Mouse (Mus musculus) kidney, adult 2 months (tissue): ENCODE data around the gene Sucla2. TPM values are rescaled to one million over a fixed set of nuclear protein-coding genes. Genes with fewer than 3 reads are reported as not detected.

Experiments
- DNase-seq: peaks from one replicate; pipeline ENCODE4 v3.0.0; 2021
- H3K27ac ChIP-seq: fragments of 200-500 bp; 2 replicates; pipeline ENCODE4 v1.5.1; 2012; ENCODE audit warnings: low read depth, low read length, control low read depth, inconsistent platforms; ENCODE audit not compliant: insufficient read depth
- H3K27me3 ChIP-seq: fragments of 200-500 bp; replicated peaks from 2 replicates; pipeline ENCODE4 v1.6.1; 2012; ENCODE audit warnings: mild to moderate bottlenecking, moderate library complexity, low read length, inconsistent platforms; ENCODE audit not compliant: control insufficient read depth, insufficient read depth
- H3K36me3 ChIP-seq: fragments of 200-500 bp; 2 replicates; pipeline ENCODE4 v1.6.1; 2012; ENCODE audit warnings: mild to moderate bottlenecking, moderate library complexity, low read length, inconsistent platforms; ENCODE audit not compliant: control insufficient read depth, insufficient read depth
- H3K4me1 ChIP-seq: fragments of 200-500 bp; 2 replicates; pipeline ENCODE4 v1.6.1; 2011; ENCODE audit warnings: low read length; ENCODE audit not compliant: control insufficient read depth, insufficient read depth
- H3K4me3 ChIP-seq: fragments of 200-500 bp; 2 replicates; pipeline ENCODE4 v1.5.1; 2011; ENCODE audit warnings: mild to moderate bottlenecking, low read depth, low read length, control low read depth; ENCODE audit not compliant: insufficient read depth
- CTCF ChIP-seq: fragments of 200-500 bp; conservative IDR thresholded peaks from 2 replicates; pipeline ENCODE4 v1.5.1; 2011; ENCODE audit warnings: low read depth, mild to moderate bottlenecking, control low read depth, low read length, moderate library complexity, mixed read lengths; ENCODE audit not compliant: insufficient read depth, insufficient read length
- POLR2A ChIP-seq: fragments of 200-500 bp; IDR thresholded peaks from one replicate; pipeline ENCODE4 v1.6.1; 2011; ENCODE audit warnings: low read depth, low read length, control low read depth
- WGBS: fragments of 180-500 bp; shearing (Covaris S2); methylation state at CpG from one replicate; pipeline ENCODE4 v1.1.7; 2018; 5-methylcytosine and 5-hydroxymethylcytosine counted together
- polyA plus RNA-seq: library from polyadenylated mRNA; depleted of rRNA; stranded (reverse); fragments of >200 nt; gene quantifications from 2 replicates; pipeline ENCODE4 v1.2.3, GENCODE M21; 2012; rRNA removed

The Sucla2 gene
- polyA plus RNA-seq, 1 experiment: 55.4 TPM

GRCm38 (mm10) chr14:73634356-73634755 is 109.2 kb downstream of the Sucla2 start:
- 0 out of 2 replicates have a peak, but pooled peaks cover 3% of the 10 kb centered on the region for H3K4me1 ChIP-seq
- TF ChIP-seq CTCF (no peak), POLR2A (no peak)
- H3K27ac ChIP-seq: no peak overlapping the region
- WGBS: 76% methylated on average over 3 of the region's 3 CpGs
- H3K4me3 ChIP-seq: no peak overlapping the region
- DNase-seq: peak; percentile 46
- H3K27me3 ChIP-seq: no peaks in the 10 kb centered on the region
- no peaks in the 10 kb centered on the region for H3K36me3 ChIP-seq

- TF ChIP-seq POLR2A: no peak
- TF ChIP-seq CTCF: peak; percentile 47; the same call in 1 of the 2 replicates
- Histone ChIP-seq H3K27ac (no peak overlapping the region), H3K4me3 (no peak overlapping the region), H3K4me1 (no peaks in the 10 kb centered on the region), H3K27me3 (no peaks in the 10 kb centered on the region), H3K36me3 (no peaks in the 10 kb centered on the region)
- peak; percentile 31 for DNase-seq
Observed at GRCm38 (mm10) chr14:73637460-73637859, 112.3 kb downstream of the Sucla2 start.

Other genes with a start within 250 kb of the Sucla2 start
- gene Rb1, start 199.5 kb upstream of the Sucla2 start, polyA plus RNA-seq: 6.8 and 8.3 TPM in 2 replicates
- 2,034 and 2,219 TPM in 2 replicates for gene Itm2b, start 140.0 kb upstream of the Sucla2 start, polyA plus RNA-seq
- 11.8 and 13.6 TPM in 2 replicates for gene Med4, start 15.3 kb upstream of the Sucla2 start, polyA plus RNA-seq
- 1.4 and 1.7 TPM in 2 replicates for gene Nudt15, start 22.9 kb downstream of the Sucla2 start, polyA plus RNA-seq
- not detected in 2 replicates for gene Gm21750, start 135.9 kb downstream of the Sucla2 start, polyA plus RNA-seq